Mouse (Mus musculus): ENCODE results near the gene Ubqln1. TPM values are rescaled to one million over a fixed set of nuclear protein-coding genes. Genes with fewer than 3 reads are reported as not detected.

The Ubqln1 gene
- polyA plus RNA-seq, 1 experiment from 2014 or later = 128 TPM

GRCm38 (mm10) chr13:58194908-58195307 is 20.5 kb downstream of the Ubqln1 start:
- no peak overlapping the region for H3K27ac ChIP-seq (replicated peaks)
- peaks cover 81% of the 10 kb centered on the region for H3K36me3 ChIP-seq
- H3K9me3 ChIP-seq (replicated peaks) = no peaks in the 10 kb centered on the region
- no peaks in the 10 kb centered on the region for H3K4me1 ChIP-seq
- no peak for DNase-seq (ENCODE audit: low spot score)
- no peak overlapping the region for H3K4me3 ChIP-seq
- 90% methylated on average over 3 of the region's 3 CpGs for WGBS
- H3K27me3 ChIP-seq (ENCODE audit: low read depth, poor library complexity, severe bottlenecking) = no peaks in the 10 kb centered on the region

- Histone ChIP-seq H3K9me3 (replicated peaks) (no peaks in the 10 kb centered on the region), H3K27ac (replicated peaks) (no peak overlapping the region), H3K27me3 (ENCODE audit: low read depth, poor library complexity, severe bottlenecking) (no peaks in the 10 kb centered on the region), H3K4me1 (0 out of 2 replicates have a peak, but pooled peaks cover 2% of the 10 kb centered on the region), H3K4me3 (no peak overlapping the region), H3K36me3 (peaks cover 94% of the 10 kb centered on the region)
- 95% methylated on average over 3 of the region's 3 CpGs for WGBS
- DNase-seq (ENCODE audit: low spot score) = no peak
Observed at GRCm38 (mm10) chr13:58193221-58193620, 22.2 kb downstream of the Ubqln1 start.

- Histone ChIP-seq H3K4me3 (no peak overlapping the region), H3K36me3 (peaks cover 94% of the 10 kb centered on the region), H3K9me3 (replicated peaks) (no peaks in the 10 kb centered on the region), H3K4me1 (0 out of 2 replicates have a peak, but pooled peaks cover 6% of the 10 kb centered on the region), H3K27ac (replicated peaks) (no peak overlapping the region), H3K27me3 (ENCODE audit: low read depth, poor library complexity, severe bottlenecking) (no peaks in the 10 kb centered on the region)
- WGBS = 97% methylated on average over 6 of the region's 6 CpGs
- DNase-seq (ENCODE audit: low spot score) = no peak
Observed at GRCm38 (mm10) chr13:58192146-58192545, 23.3 kb downstream of the Ubqln1 start.

- Histone ChIP-seq H3K36me3 (peaks cover 93% of the 10 kb centered on the region), H3K4me1 (0 out of 2 replicates have a peak, but pooled peaks cover 6% of the 10 kb centered on the region), H3K9me3 (replicated peaks) (no peaks in the 10 kb centered on the region), H3K27me3 (ENCODE audit: low read depth, poor library complexity, severe bottlenecking) (no peaks in the 10 kb centered on the region), H3K4me3 (no peak overlapping the region), H3K27ac (replicated peaks) (no peak overlapping the region)
- WGBS = 96% methylated on average over 14 of the region's 14 CpGs
- no peak for DNase-seq (ENCODE audit: low spot score)
Observed at GRCm38 (mm10) chr13:58191516-58191915, 23.9 kb downstream of the Ubqln1 start.

GRCm38 (mm10) chr13:58189473-58189872 is 26.0 kb downstream of the Ubqln1 start:
- Histone ChIP-seq H3K27me3 (ENCODE audit: low read depth, poor library complexity, severe bottlenecking) (no peaks in the 10 kb centered on the region), H3K27ac (replicated peaks) (no peak overlapping the region), H3K9me3 (replicated peaks) (no peaks in the 10 kb centered on the region), H3K4me1 (0 out of 2 replicates have a peak, but pooled peaks cover 6% of the 10 kb centered on the region), H3K36me3 (peaks cover 90% of the 10 kb centered on the region), H3K4me3 (no peak overlapping the region)
- WGBS = 87% methylated on average over 5 of the region's 5 CpGs
- no peak for DNase-seq (ENCODE audit: low spot score)

- 69% methylated on average over 4 of the region's 4 CpGs for WGBS
- peaks cover 90% of the 10 kb centered on the region for H3K36me3 ChIP-seq
Observed at GRCm38 (mm10) chr13:58188412-58188811, 27.0 kb downstream of the Ubqln1 start.

GRCm38 (mm10) chr13:58187751-58188150 is 27.7 kb downstream of the Ubqln1 start:
- no peak for DNase-seq (ENCODE audit: low spot score)
- Histone ChIP-seq H3K27me3 (ENCODE audit: low read depth, poor library complexity, severe bottlenecking) (no peaks in the 10 kb centered on the region), H3K36me3 (peaks cover 90% of the 10 kb centered on the region), H3K9me3 (replicated peaks) (no peaks in the 10 kb centered on the region), H3K4me3 (no peak overlapping the region), H3K4me1 (0 out of 2 replicates have a peak, but pooled peaks cover 6% of the 10 kb centered on the region), H3K27ac (replicated peaks) (no peak overlapping the region)
- 91% methylated on average over 3 of the region's 3 CpGs for WGBS

More at GRCm38 (mm10) chr13:58188412-58188811, 27.0 kb downstream of the Ubqln1 start:
- DNase-seq (ENCODE audit: low spot score) = peak; percentile 83
- no peak overlapping the region for H3K4me3 ChIP-seq
- no peaks in the 10 kb centered on the region for H3K27me3 ChIP-seq (ENCODE audit: low read depth, poor library complexity, severe bottlenecking)
- no peak overlapping the region for H3K27ac ChIP-seq (replicated peaks)
- H3K4me1 ChIP-seq = 0 out of 2 replicates have a peak, but pooled peaks cover 6% of the 10 kb centered on the region
- no peaks in the 10 kb centered on the region for H3K9me3 ChIP-seq (replicated peaks)

GRCm38 (mm10) chr13:58186281-58186680 is 29.2 kb downstream of the Ubqln1 start:
- DNase-seq (ENCODE audit: low spot score) = no peak
- no peaks in the 10 kb centered on the region for H3K9me3 ChIP-seq (replicated peaks)
- no peak overlapping the region for H3K27ac ChIP-seq (replicated peaks)
- 86% methylated on average over 8 of the region's 8 CpGs for WGBS
- no peak overlapping the region for H3K4me3 ChIP-seq
- H3K4me1 ChIP-seq = 0 out of 2 replicates have a peak, but pooled peaks cover 6% of the 10 kb centered on the region
- no peaks in the 10 kb centered on the region for H3K27me3 ChIP-seq (ENCODE audit: low read depth, poor library complexity, severe bottlenecking)
- peaks cover 90% of the 10 kb centered on the region for H3K36me3 ChIP-seq

- 95% methylated on average over 3 of the region's 3 CpGs for WGBS
- H3K9me3 ChIP-seq (replicated peaks) = no peaks in the 10 kb centered on the region
Observed at GRCm38 (mm10) chr13:58184111-58184510, 31.3 kb downstream of the Ubqln1 start.

GRCm38 (mm10) chr13:58181607-58182551 is 33.6 kb downstream of the Ubqln1 start:
- DNase-seq (ENCODE audit: low spot score) = no peak

More at GRCm38 (mm10) chr13:58184111-58184510, 31.3 kb downstream of the Ubqln1 start:
- H3K36me3 ChIP-seq = peaks cover 90% of the 10 kb centered on the region
- no peak overlapping the region for H3K27ac ChIP-seq (replicated peaks)
- no peak for DNase-seq (ENCODE audit: low spot score)
- H3K27me3 ChIP-seq (ENCODE audit: low read depth, poor library complexity, severe bottlenecking) = no peaks in the 10 kb centered on the region
- 0 out of 2 replicates have a peak, but pooled peaks cover 6% of the 10 kb centered on the region for H3K4me1 ChIP-seq
- no peak overlapping the region for H3K4me3 ChIP-seq

GRCm38 (mm10) chr13:58177511-58178208 is 37.8 kb downstream of the Ubqln1 start:
- DNase-seq (ENCODE audit: low spot score) = no peak
- WGBS = 94% methylated on average over 9 of the region's 9 CpGs
- Histone ChIP-seq H3K27me3 (ENCODE audit: low read depth, poor library complexity, severe bottlenecking) (no peaks in the 10 kb centered on the region), H3K4me1 (no peaks in the 10 kb centered on the region), H3K36me3 (peaks cover 98% of the 10 kb centered on the region), H3K9me3 (replicated peaks) (no peaks in the 10 kb centered on the region), H3K4me3 (no peak overlapping the region), H3K27ac (replicated peaks) (no peak overlapping the region)

More at GRCm38 (mm10) chr13:58181607-58182551, 33.6 kb downstream of the Ubqln1 start:
- WGBS = 93% methylated on average over 14 of the region's 14 CpGs
- Histone ChIP-seq H3K4me1 (no peaks in the 10 kb centered on the region), H3K4me3 (no peak overlapping the region), H3K27me3 (ENCODE audit: low read depth, poor library complexity, severe bottlenecking) (no peaks in the 10 kb centered on the region), H3K27ac (replicated peaks) (no peak overlapping the region), H3K9me3 (replicated peaks) (no peaks in the 10 kb centered on the region), H3K36me3 (peaks cover 91% of the 10 kb centered on the region)

GRCm38 (mm10) chr13:58176105-58176504 is 39.3 kb downstream of the Ubqln1 start:
- no peak for DNase-seq (ENCODE audit: low spot score)
- Histone ChIP-seq H3K9me3 (replicated peaks) (no peaks in the 10 kb centered on the region), H3K27me3 (ENCODE audit: low read depth, poor library complexity, severe bottlenecking) (no peaks in the 10 kb centered on the region), H3K36me3 (peaks cover 89% of the 10 kb centered on the region), H3K4me3 (no peak overlapping the region), H3K4me1 (no peaks in the 10 kb centered on the region), H3K27ac (replicated peaks) (no peak overlapping the region)
- WGBS = 94% methylated on average over 3 of the region's 3 CpGs
